Mouse (Mus musculus) C2C12 (cell line): Measurements from ENCODE around the gene Tgif1. TPM values are rescaled to one million over a fixed set of nuclear protein-coding genes. Genes with fewer than 3 reads are reported as not detected.

Experiments
- H3K27me3 ChIP-seq: one replicate; pipeline ENCODE4 v1.6.1; 2011; ENCODE audit not compliant: control insufficient read depth, insufficient read depth, insufficient read length
- H3K36me3 ChIP-seq: one replicate; pipeline ENCODE4 v1.6.1; 2011; ENCODE audit not compliant: control insufficient read depth, insufficient read depth
- H3K4me3 ChIP-seq: one replicate; pipeline ENCODE4 v1.5.1; 2011; ENCODE audit warnings: mild to moderate bottlenecking, control low read depth; ENCODE audit not compliant: poor library complexity, insufficient read depth, severe bottlenecking
- H3K79me2 ChIP-seq: one replicate; pipeline ENCODE4 v1.6.1; 2011; ENCODE audit not compliant: control insufficient read depth, insufficient read depth
- H3K79me3 ChIP-seq: one replicate; pipeline ENCODE4 v1.6.1; 2011; ENCODE audit warnings: low read depth, control low read depth
- H3ac ChIP-seq: one replicate; pipeline ENCODE3; 2011; ENCODE audit warnings: low read depth; ENCODE audit not compliant: control insufficient read depth, insufficient read length
- CEBPB ChIP-seq: IDR thresholded peaks from one replicate; pipeline ENCODE4 v1.6.1; 2011; ENCODE audit warnings: low read depth, mild to moderate bottlenecking, control low read depth, moderate library complexity
- CTCF ChIP-seq: IDR thresholded peaks from one replicate; pipeline ENCODE4 v1.5.1; 2011; ENCODE audit not compliant: control insufficient read depth, insufficient read depth, insufficient read length
- FOSL1 ChIP-seq: IDR thresholded peaks from one replicate; pipeline ENCODE4 v1.8.0; 2011; ENCODE audit warnings: mild to moderate bottlenecking, low read length; ENCODE audit not compliant: poor library complexity, insufficient read depth, severe bottlenecking
- MAX ChIP-seq: IDR thresholded peaks from one replicate; pipeline ENCODE4 v1.6.1; 2011; ENCODE audit warnings: mild to moderate bottlenecking, control low read depth
- MYOD1 ChIP-seq: IDR thresholded peaks from one replicate; pipeline ENCODE4 v1.6.1; 2011; ENCODE audit warnings: low read depth; ENCODE audit not compliant: control insufficient read depth, insufficient read length
- MYOG ChIP-seq: IDR thresholded peaks from one replicate; pipeline ENCODE4 v1.6.1; 2011; ENCODE audit not compliant: control insufficient read depth, insufficient read length; ENCODE audit errors: extremely low read depth
- USF1 ChIP-seq: IDR thresholded peaks from one replicate; pipeline ENCODE4 v1.6.1; 2011; ENCODE audit warnings: low read depth, mild to moderate bottlenecking, control low read depth, moderate library complexity
- polyA plus RNA-seq: library from polyadenylated mRNA; unstranded; fragments of >200 nt; fragmentation: generic; extraction: Trizol; gene quantifications from one replicate; pipeline ENCODE4 v1.2.1, GENCODE M21; 2012; ENCODE audit warnings: missing spikeins

Gene Tgif1
- polyA plus RNA-seq, 1 experiment, result 46.7 TPM

DNA sequence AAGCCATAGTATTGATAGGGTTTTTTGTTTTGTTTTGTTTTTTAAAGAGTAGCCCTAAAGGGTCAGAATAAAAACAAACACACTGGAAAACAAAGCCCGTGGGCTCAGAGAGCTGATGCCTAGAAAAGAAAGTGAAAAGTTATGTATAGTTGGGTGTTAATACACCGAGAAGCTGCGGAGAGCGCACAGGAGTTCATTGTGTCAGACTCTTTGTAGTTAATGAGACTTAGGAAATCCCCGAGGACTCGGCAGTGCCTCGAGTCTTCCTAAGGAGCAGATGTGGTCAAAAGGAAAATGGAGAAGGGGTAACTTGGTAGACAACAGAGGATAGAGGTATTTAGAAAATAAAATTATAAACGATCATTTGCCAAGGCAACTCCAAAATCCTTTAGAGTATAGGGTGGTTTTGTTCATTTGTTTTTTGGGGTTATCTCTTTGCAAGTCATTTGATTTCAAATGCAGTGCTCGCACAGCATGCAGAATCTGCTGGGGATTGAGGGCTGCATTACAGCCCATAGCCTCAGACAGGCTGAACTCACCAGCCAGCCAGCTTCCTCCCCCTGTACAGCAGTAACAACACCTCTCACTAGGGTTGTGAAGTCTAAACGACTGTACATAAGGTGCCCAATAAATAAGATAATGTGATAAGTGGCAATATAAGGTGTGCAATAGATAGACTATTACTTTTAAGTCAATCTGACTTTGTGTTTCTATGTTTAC is 18.1 kb downstream of the Tgif1 start:
- H3ac ChIP-seq, result no peak overlapping the region
- no peak overlapping the region for H3K4me3 ChIP-seq
- peaks cover 5% of the 10 kb centered on the region for H3K79me2 ChIP-seq
- peaks cover 2% of the 10 kb centered on the region for H3K79me3 ChIP-seq
- H3K36me3 ChIP-seq, result peaks cover 24% of the 10 kb centered on the region
- H3K27me3 ChIP-seq, result no peaks in the 10 kb centered on the region
- TF ChIP-seq USF1, result no peak
- no peak for TF ChIP-seq MAX
- no peak for TF ChIP-seq CEBPB
- TF ChIP-seq MYOD1, result no peak
- TF ChIP-seq CTCF, result no peak
- no peak for TF ChIP-seq FOSL1
- TF ChIP-seq MYOG, result no peak

DNA sequence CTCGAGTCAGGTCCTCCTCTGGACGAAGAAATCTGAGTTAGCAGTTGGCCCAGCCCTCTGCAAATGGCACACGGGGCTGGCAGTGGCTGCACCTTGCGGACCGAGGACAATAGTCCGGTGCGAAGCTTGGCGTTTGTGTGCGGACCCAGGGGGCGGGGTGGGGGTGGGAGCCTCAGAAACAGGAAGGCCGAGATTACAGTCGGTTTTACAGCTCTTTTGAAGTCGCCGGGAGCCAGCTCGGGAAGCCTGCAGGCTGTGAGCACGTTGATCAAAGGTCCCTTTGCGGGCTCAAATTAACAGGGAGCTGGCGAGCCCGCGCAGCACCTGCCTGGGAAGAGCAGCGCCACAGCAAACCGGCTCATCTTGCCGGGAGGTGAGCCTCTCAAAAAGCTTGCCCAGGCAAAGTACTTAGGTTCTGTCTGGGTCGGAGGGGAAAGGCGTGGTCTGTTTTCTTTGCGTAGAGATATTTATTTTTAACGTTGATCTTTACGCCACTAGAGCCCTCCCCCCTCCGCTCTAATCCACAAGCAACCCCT is 18.8 kb downstream of the Tgif1 start:
- no peak for TF ChIP-seq CEBPB
- TF ChIP-seq FOSL1, result no peak
- no peak for TF ChIP-seq CTCF
- no peak for TF ChIP-seq MAX
- no peak for TF ChIP-seq MYOG
- TF ChIP-seq MYOD1, result no peak
- TF ChIP-seq USF1, result no peak
- no peak overlapping the region for H3K4me3 ChIP-seq
- H3ac ChIP-seq, result no peak overlapping the region
- no peaks in the 10 kb centered on the region for H3K27me3 ChIP-seq
- H3K79me2 ChIP-seq, result peaks cover 2% of the 10 kb centered on the region
- peaks cover 1% of the 10 kb centered on the region for H3K79me3 ChIP-seq
- peaks cover 16% of the 10 kb centered on the region for H3K36me3 ChIP-seq

DNA sequence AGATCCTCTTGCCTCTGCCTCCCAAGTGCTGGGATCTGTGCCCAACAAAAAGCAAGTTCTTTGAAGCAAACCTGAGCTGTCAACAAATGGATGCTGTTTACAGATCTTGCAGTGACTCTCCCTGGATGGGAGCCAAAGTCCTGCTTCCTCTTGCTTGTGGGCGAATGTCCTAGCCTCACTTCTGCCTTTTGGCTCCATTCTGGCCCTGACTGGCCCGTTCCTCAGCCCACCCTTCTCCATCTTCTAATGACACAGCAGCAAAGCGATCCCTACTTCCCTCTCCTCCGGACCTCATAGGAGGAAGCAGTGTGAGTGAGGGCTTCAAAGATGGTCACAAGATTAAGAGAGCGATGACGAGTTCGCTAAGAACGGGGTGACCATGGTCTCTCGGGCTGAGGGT is 20.8 kb downstream of the Tgif1 start:
- TF ChIP-seq CEBPB (no peak), MYOD1 (no peak), MAX (no peak), CTCF (no peak), USF1 (no peak), FOSL1 (no peak)
- Histone ChIP-seq H3K79me3 (no peaks in the 10 kb centered on the region), H3K79me2 (no peaks in the 10 kb centered on the region), H3K36me3 (no peaks in the 10 kb centered on the region), H3K4me3 (no peak overlapping the region), H3ac (no peak overlapping the region), H3K27me3 (no peaks in the 10 kb centered on the region)

DNA sequence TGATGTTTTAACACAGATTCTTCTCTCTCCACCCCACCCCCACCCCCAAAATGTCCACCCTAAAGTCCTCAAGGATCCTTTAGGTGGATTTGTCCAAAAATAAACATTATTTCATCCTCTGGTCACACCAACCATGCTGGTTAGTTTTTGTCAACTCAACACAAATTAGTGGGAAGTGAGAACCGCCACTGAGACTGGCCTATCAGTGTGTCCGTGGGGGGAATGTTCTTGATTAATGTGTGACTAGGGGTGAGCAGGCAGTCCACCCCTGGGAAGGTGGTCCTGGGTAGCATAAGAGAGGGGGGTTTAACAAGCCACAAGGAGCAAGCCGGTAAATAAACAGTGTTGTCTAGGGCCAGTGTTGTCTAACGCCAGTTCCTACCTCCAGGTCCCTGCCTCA is 21.8 kb downstream of the Tgif1 start:
- TF ChIP-seq MYOD1, result no peak
- no peak for TF ChIP-seq CEBPB
- TF ChIP-seq MYOG, result no peak
- no peak for TF ChIP-seq FOSL1
- no peak for TF ChIP-seq MAX
- TF ChIP-seq USF1, result no peak
- no peak for TF ChIP-seq CTCF
- Histone ChIP-seq H3K79me3 (no peaks in the 10 kb centered on the region), H3K27me3 (no peaks in the 10 kb centered on the region), H3K36me3 (no peaks in the 10 kb centered on the region), H3K79me2 (no peaks in the 10 kb centered on the region), H3ac (no peak overlapping the region), H3K4me3 (no peak overlapping the region)

DNA sequence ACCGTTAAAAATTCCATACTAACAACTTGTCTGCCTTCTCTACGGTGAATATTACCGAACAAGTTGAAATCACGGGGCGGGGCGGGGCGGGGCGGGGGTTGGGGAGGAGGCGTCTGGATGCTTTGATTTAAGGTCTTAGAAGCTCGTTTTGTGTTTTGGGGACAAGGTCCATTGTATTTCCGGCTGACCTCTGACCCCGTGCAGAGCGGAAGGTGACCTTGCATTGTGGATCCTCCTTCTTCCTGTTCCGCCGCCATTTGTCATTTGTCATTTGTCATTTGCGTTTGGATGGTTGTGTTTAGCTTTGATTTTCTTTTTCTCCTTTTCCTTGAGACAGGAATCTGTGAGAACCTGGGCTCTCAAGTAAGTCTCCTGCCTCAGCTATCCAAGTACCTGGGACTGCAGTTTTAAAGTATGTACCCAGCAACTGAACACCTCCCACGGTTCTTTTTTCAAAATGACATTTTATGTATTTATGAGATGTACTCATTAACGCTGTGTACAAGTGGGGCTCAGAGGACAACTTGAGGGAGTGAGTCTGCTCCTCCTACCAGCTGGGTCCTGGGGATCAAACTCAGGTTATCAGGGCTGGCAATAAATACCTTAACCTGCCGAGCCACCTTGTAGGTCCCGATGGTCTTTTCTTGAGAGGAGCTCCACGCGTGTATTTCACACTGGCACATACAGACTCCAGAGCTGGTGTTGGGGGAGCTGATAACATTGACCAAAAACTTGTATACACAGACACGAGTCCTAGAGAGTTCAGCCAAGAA is 23.2 kb downstream of the Tgif1 start:
- TF ChIP-seq CEBPB (no peak), USF1 (no peak), MYOD1 (no peak), MAX (no peak), FOSL1 (no peak), CTCF (no peak), MYOG (no peak)

More for the DNA sequence above, 23.2 kb downstream of the Tgif1 start:
- no peak overlapping the region for H3K4me3 ChIP-seq
- no peak overlapping the region for H3ac ChIP-seq
- no peaks in the 10 kb centered on the region for H3K79me3 ChIP-seq
- no peaks in the 10 kb centered on the region for H3K27me3 ChIP-seq
- H3K36me3 ChIP-seq, result no peaks in the 10 kb centered on the region
- no peaks in the 10 kb centered on the region for H3K79me2 ChIP-seq
